Mouse (Mus musculus): ENCODE measurements around the gene Cct7. TPM values are rescaled to one million over a fixed set of nuclear protein-coding genes. Genes with fewer than 3 reads are reported as not detected.
A peak's percentile ranks its signal among the peaks of the same experiment; 100 is the strongest.

Cct7 gene
- 39.1 and 69.7 TPM in 2 replicates for polyA plus RNA-seq (2012; rRNA removed)

- Histone ChIP-seq H3K4me3 (ENCODE audit: low read depth, low read length) (peak within 1 kb of the TSS; percentile 75), H3K36me3 (ENCODE audit: control insufficient read depth, insufficient read depth, low read length) (peaks cover 3% of the 10 kb centered on the region), H3K4me1 (ENCODE audit: control insufficient read depth, insufficient read depth, insufficient read length, low read length) (peaks cover 8% of the 10 kb centered on the region), H3K27me3 (ENCODE audit: control insufficient read depth, insufficient read depth, low read length) (no peaks in the 10 kb centered on the region), H3K27ac (ENCODE audit: insufficient read depth, low read depth, low read length) (peak within 1 kb of the TSS; percentile 92)
- under 1% methylated on average over 94 of the region's 96 CpGs for WGBS
- TF ChIP-seq POLR2A (IDR thresholded peaks at IDR 0.05; ENCODE audit: low read depth, low read length) (peak; percentile 78), CTCF (IDR thresholded peaks at IDR 0.05; ENCODE audit: extremely low read depth, insufficient read length, insufficient replicate concordance, low read depth, low read length) (peak; percentile 66; the same call in 1 of the 2 replicates)
Observed at GRCm38 (mm10) chr6:85450697-85451663, at the start of gene Cct7. Cct7 (plus strand) TSS chr6:85451514.

GRCm38 (mm10) chr6:85402613-85403012 is 48.7 kb upstream of the Cct7 start:
- no peak for TF ChIP-seq POLR2A (IDR thresholded peaks at IDR 0.05; ENCODE audit: low read depth, low read length)
- TF ChIP-seq CTCF (IDR thresholded peaks at IDR 0.05; ENCODE audit: extremely low read depth, insufficient read length, insufficient replicate concordance, low read depth, low read length): no peak
- H3K27me3 ChIP-seq (ENCODE audit: control insufficient read depth, insufficient read depth, low read length): no peaks in the 10 kb centered on the region
- WGBS: 49% methylated on average over 2 of the region's 2 CpGs
- H3K36me3 ChIP-seq (ENCODE audit: control insufficient read depth, insufficient read depth, low read length): no peaks in the 10 kb centered on the region
- H3K27ac ChIP-seq (ENCODE audit: insufficient read depth, low read depth, low read length): no peak overlapping the region
- H3K4me1 ChIP-seq (ENCODE audit: control insufficient read depth, insufficient read depth, insufficient read length, low read length): no peaks in the 10 kb centered on the region
- H3K4me3 ChIP-seq (ENCODE audit: low read depth, low read length): no peak overlapping the region

DNA sequence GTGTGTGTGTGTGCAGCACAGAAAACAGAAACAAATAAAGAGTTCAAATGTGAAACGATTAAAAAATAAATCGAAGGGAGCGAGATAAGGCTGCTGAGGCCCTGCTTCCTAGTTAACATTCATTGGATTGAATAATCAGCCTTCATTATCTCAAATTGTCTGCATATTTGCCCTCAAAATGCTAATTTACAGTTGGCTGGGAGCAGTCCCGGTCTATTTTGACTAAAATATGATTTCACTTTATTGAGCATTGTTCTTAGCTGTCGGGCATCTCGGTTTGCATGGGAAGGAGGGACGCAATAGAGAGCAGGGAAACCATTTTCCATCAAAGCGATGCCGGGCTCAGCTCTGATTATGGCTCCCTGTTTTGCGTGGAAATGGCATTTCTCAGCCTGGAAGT is 48.3 kb upstream of the Cct7 start:
- TF ChIP-seq CTCF (IDR thresholded peaks at IDR 0.05; ENCODE audit: extremely low read depth, insufficient read length, insufficient replicate concordance, low read depth, low read length) (no peak), POLR2A (IDR thresholded peaks at IDR 0.05; ENCODE audit: low read depth, low read length) (no peak)
- 70% methylated on average over 10 of the region's 10 CpGs for WGBS
- H3K4me1 ChIP-seq (ENCODE audit: control insufficient read depth, insufficient read depth, insufficient read length, low read length): no peaks in the 10 kb centered on the region
- no peaks in the 10 kb centered on the region for H3K27me3 ChIP-seq (ENCODE audit: control insufficient read depth, insufficient read depth, low read length)
- H3K4me3 ChIP-seq (ENCODE audit: low read depth, low read length): no peak overlapping the region
- no peak overlapping the region for H3K27ac ChIP-seq (ENCODE audit: insufficient read depth, low read depth, low read length)
- no peaks in the 10 kb centered on the region for H3K36me3 ChIP-seq (ENCODE audit: control insufficient read depth, insufficient read depth, low read length)

GRCm38 (mm10) chr6:85409003-85409402 is 42.3 kb upstream of the Cct7 start:
- H3K27me3 ChIP-seq (ENCODE audit: control insufficient read depth, insufficient read depth, low read length): peaks cover 13% of the 10 kb centered on the region
- no peak overlapping the region for H3K4me3 ChIP-seq (ENCODE audit: low read depth, low read length)
- WGBS: 10% methylated on average over 31 of the region's 31 CpGs
- H3K36me3 ChIP-seq (ENCODE audit: control insufficient read depth, insufficient read depth, low read length): no peaks in the 10 kb centered on the region
- H3K4me1 ChIP-seq (ENCODE audit: control insufficient read depth, insufficient read depth, insufficient read length, low read length): no peaks in the 10 kb centered on the region
- no peak overlapping the region for H3K27ac ChIP-seq (ENCODE audit: insufficient read depth, low read depth, low read length)
- TF ChIP-seq POLR2A (IDR thresholded peaks at IDR 0.05; ENCODE audit: low read depth, low read length) (no peak), CTCF (IDR thresholded peaks at IDR 0.05; ENCODE audit: extremely low read depth, insufficient read length, insufficient replicate concordance, low read depth, low read length) (no peak)

DNA sequence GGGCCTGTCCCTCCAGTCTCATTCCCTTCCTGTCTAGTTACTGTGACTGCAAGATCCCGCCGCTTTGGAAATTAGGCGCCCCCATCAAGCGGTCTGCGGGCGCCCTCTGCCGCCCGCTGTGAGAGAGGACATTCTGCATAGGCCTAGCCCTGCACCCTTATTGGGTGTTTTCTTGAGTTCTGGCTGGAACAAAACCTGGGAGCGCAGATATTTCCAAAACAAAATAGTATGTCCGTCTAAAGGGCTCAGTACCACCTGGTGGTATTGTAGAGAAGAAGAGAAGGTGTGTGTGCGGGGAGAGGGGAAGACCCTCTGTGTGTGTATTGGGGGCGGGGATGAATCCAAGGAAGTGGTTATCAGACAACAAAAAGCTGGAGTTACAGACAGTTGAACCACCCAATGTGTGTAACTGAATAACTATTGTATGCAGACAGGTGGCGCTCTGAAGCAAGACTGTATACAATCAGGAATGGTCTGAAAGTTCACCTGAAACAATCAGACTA is 40.5 kb upstream of the Cct7 start:
- 14% methylated on average over 13 of the region's 13 CpGs for WGBS
- TF ChIP-seq CTCF (IDR thresholded peaks at IDR 0.05; ENCODE audit: extremely low read depth, insufficient read length, insufficient replicate concordance, low read depth, low read length) (peak; percentile 69; the same call in 1 of the 2 replicates), POLR2A (IDR thresholded peaks at IDR 0.05; ENCODE audit: low read depth, low read length) (no peak)
- H3K27ac ChIP-seq (ENCODE audit: insufficient read depth, low read depth, low read length): no peak overlapping the region
- peaks cover 13% of the 10 kb centered on the region for H3K27me3 ChIP-seq (ENCODE audit: control insufficient read depth, insufficient read depth, low read length)
- H3K36me3 ChIP-seq (ENCODE audit: control insufficient read depth, insufficient read depth, low read length): no peaks in the 10 kb centered on the region
- H3K4me1 ChIP-seq (ENCODE audit: control insufficient read depth, insufficient read depth, insufficient read length, low read length): no peaks in the 10 kb centered on the region
- no peak overlapping the region for H3K4me3 ChIP-seq (ENCODE audit: low read depth, low read length)

- no peak for TF ChIP-seq CTCF (IDR thresholded peaks at IDR 0.05; ENCODE audit: extremely low read depth, insufficient read length, insufficient replicate concordance, low read depth, low read length)
- no peak for TF ChIP-seq POLR2A (IDR thresholded peaks at IDR 0.05; ENCODE audit: low read depth, low read length)
- Histone ChIP-seq H3K36me3 (ENCODE audit: control insufficient read depth, insufficient read depth, low read length) (no peaks in the 10 kb centered on the region), H3K4me1 (ENCODE audit: control insufficient read depth, insufficient read depth, insufficient read length, low read length) (no peaks in the 10 kb centered on the region), H3K27ac (ENCODE audit: insufficient read depth, low read depth, low read length) (no peak overlapping the region), H3K27me3 (ENCODE audit: control insufficient read depth, insufficient read depth, low read length) (no peaks in the 10 kb centered on the region), H3K4me3 (ENCODE audit: low read depth, low read length) (no peak overlapping the region)
- WGBS: 18% methylated on average over 3 of the region's 3 CpGs
Observed at GRCm38 (mm10) chr6:85415829-85416228, 35.5 kb upstream of the Cct7 start.

DNA sequence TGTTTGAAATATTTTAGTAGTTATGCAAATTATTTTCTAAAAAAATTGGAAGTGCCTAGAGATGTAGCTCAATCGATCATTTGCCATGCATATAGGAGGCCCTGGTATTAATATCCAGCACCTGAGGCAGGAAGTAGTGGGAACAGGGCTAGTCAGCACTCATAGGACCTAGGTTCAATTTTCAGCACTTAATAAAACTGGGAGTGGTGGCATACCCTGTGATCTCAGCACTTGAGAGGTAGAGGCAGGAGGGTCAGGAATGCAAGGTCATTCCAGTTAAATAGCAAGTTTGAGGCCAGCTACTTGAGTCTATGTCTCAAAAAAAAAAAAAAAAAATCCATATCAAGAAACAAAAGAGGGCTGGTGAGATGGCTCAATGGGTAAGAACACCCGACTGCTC is 32.2 kb upstream of the Cct7 start:
- WGBS: 66% methylated on average over 2 of the region's 2 CpGs
- no peaks in the 10 kb centered on the region for H3K36me3 ChIP-seq (ENCODE audit: control insufficient read depth, insufficient read depth, low read length)
- no peak overlapping the region for H3K27ac ChIP-seq (ENCODE audit: insufficient read depth, low read depth, low read length)
- no peaks in the 10 kb centered on the region for H3K4me1 ChIP-seq (ENCODE audit: control insufficient read depth, insufficient read depth, insufficient read length, low read length)
- H3K4me3 ChIP-seq (ENCODE audit: low read depth, low read length): no peak overlapping the region
- TF ChIP-seq CTCF (IDR thresholded peaks at IDR 0.05; ENCODE audit: extremely low read depth, insufficient read length, insufficient replicate concordance, low read depth, low read length) (no peak), POLR2A (IDR thresholded peaks at IDR 0.05; ENCODE audit: low read depth, low read length) (no peak)
- H3K27me3 ChIP-seq (ENCODE audit: control insufficient read depth, insufficient read depth, low read length): 0 out of 2 replicates have a peak, but pooled peaks cover 6% of the 10 kb centered on the region

Data from small intestine, adult 2 months (tissue).